Mouse (Mus musculus): Measurements from ENCODE around the gene Mif4gd. TPM values are rescaled to one million over a fixed set of nuclear protein-coding genes. Genes with fewer than 3 reads are reported as not detected.

Mif4gd gene
- polyA plus RNA-seq, 1 experiment from 2014 or later, result 39.9 TPM

DNA sequence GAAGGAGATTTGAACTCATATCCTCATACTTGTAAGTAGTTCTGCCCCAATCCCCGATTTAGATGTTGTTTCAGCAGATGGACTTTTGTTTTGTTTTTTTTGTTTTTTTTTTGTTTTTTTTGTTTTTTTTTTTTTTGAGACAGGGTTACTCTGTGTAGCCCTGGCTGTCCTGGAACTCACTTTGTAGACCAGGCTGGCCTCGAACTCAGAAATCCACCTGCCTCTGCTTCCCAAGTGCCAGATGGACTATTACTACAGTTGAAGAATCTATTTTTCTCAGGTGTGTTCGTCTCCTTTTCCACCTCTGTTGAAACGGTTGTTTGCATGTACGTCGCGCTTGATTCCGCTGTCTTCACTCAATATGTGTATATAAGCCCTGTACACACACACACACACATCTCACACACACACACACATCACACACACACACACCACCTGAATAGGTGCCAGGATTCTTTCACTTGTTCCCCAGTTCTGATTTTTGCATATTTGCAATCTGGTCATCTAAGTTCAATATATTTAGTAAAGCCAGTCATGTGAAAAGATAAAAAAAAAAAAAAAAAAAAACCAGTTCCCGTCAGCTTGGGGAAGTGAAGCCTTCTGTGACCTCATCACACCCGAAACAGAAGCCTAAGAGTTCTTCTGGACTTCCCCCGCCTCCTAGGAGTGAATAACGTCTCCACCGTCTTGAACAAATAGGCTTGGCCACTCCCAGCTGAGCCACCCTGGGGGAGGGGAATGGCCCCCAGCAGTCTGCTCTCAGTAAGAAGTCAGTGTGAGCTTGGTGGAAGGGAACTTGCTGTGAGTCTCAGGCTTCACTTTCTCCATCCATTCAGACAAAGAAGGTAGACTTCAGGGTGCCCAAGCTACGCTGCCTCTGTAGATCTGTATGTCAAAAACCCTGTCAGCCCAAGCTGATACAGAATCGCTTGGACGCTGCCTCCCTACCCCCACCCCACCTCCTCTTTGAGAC, 18.0 kb upstream of the Mif4gd start:
- Histone ChIP-seq H3K36me3 (replicated peaks; ENCODE audit: insufficient read depth, low read length) (no peaks in the 10 kb centered on the region), H3K4me2 (ENCODE audit: low read depth, low read length) (peak overlapping the region; percentile 55), H3K4me3 (ENCODE audit: low read depth, low read length) (0 out of 2 replicates have a peak overlapping the region, but pooled peaks have one; percentile 17), H3K9me3 (ENCODE audit: low read length) (no peaks in the 10 kb centered on the region), H3K27me3 (ENCODE audit: insufficient read depth, low read length) (no peaks in the 10 kb centered on the region), H3K27ac (ENCODE audit: low read depth) (peak overlapping the region; percentile 70), H3K4me1 (ENCODE audit: insufficient read depth) (peaks cover 13% of the 10 kb centered on the region), H3K9ac (replicated peaks) (0 out of 2 replicates have a peak overlapping the region, but pooled peaks have one; percentile 11)
- ATAC-seq (no peak), DNase-seq (peak; percentile 63)
- no peak for TF ChIP-seq CTCF (IDR thresholded peaks at IDR 0.05; ENCODE audit: low read depth)
- no peak for TF ChIP-seq EP300 (IDR thresholded peaks at IDR 0.05; ENCODE audit: low read depth)
- WGBS (ENCODE audit: insufficient replicate concordance), result 40% methylated on average over 16 of the region's 16 CpGs

DNA sequence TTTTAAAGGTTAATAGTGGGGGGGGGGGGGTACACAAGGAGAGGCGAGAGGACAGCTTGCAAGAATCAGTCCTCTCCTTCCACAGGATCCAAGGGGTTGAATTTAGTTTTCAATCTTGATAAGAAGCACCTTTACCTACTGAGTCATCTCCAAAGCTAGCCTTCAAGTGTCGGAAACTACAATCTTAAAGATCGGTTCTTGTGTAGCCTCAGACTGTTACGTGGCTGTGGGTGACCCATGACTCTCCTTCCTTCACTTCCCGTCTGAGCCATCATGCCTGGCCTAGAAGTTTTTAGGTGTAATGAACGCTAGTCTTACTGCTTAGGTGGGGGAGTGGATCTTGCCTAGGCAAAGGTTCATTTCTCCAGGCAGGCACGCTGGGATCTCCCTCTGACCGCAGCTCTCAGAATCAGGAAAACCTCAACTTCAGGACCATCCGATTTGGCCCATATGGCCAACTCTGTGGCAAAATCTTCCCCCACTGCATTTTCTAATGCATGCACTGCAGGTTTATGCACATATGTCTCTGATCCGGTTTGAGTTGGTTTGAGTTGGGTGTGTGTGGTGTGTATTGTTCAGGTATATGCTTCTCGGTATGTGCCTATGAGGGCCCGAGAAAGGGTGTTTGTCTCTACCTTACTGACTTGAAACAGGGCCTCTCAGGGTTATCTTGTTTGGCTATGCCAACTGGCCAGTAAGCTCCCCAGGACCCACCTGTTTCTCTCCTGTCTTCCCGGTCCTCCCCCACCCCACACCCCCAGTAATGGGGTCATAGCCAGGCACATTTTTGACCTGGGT, 17.2 kb upstream of the Mif4gd start:
- ATAC-seq, result no peak
- H3K27ac ChIP-seq (ENCODE audit: low read depth), result peak overlapping the region; percentile 11; the same call in 1 of the 2 replicates
- TF ChIP-seq CTCF (IDR thresholded peaks at IDR 0.05; ENCODE audit: low read depth) (no peak), EP300 (IDR thresholded peaks at IDR 0.05; ENCODE audit: low read depth) (no peak)

DNA sequence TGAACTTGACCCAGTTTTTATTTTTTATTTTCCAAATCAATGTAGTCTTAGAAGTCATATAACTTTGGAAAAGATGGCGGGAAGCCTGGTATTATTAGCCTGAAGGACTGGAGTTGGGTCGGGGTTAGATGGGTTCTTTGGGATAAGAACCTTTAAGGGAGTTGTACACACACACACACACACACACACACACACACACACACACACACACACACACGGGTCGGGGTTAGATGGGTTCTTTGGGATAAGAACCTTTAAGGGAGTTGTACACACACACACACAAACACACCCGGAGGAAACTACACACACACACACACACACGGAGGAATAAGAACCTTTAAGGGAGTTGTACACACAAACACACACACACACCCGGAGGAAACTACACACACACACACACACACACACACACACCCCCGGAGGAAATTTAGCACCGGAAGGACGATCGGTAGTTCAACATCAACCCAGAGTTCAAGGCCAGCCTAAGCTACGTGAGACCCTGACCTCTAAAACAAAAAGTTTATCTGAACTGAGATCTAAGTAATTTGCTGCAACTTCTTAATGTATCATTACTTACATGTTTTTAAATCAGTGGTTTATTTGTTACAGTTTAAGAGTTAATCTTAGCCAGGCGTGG, 15.8 kb upstream of the Mif4gd start:
- peaks cover 3% of the 10 kb centered on the region; the same call in 1 of the 2 replicates for H3K36me3 ChIP-seq (replicated peaks; ENCODE audit: insufficient read depth, low read length)
- H3K27ac ChIP-seq (ENCODE audit: low read depth), result peak overlapping the region; percentile 39; the same call in 1 of the 2 replicates
- ATAC-seq, result peak; percentile 6
- WGBS (ENCODE audit: insufficient replicate concordance), result 43% methylated on average over 12 of the region's 13 CpGs
- peaks cover 13% of the 10 kb centered on the region for H3K4me1 ChIP-seq (ENCODE audit: insufficient read depth)
- H3K4me2 ChIP-seq (ENCODE audit: low read depth, low read length), result peak overlapping the region; percentile 95
- H3K9me3 ChIP-seq (ENCODE audit: low read length), result no peaks in the 10 kb centered on the region
- H3K27me3 ChIP-seq (ENCODE audit: insufficient read depth, low read length), result no peaks in the 10 kb centered on the region
- H3K9ac ChIP-seq (replicated peaks), result peak overlapping the region; percentile 46
- DNase-seq, result no peak
- H3K4me3 ChIP-seq (ENCODE audit: low read depth, low read length), result peak overlapping the region; percentile 84
- TF ChIP-seq CTCF (IDR thresholded peaks at IDR 0.05; ENCODE audit: low read depth) (no peak), EP300 (IDR thresholded peaks at IDR 0.05; ENCODE audit: low read depth) (no peak)

More for the DNA sequence above, 17.2 kb upstream of the Mif4gd start:
- WGBS (ENCODE audit: insufficient replicate concordance), result 78% methylated on average over 13 of the region's 13 CpGs
- Histone ChIP-seq H3K9me3 (ENCODE audit: low read length) (no peaks in the 10 kb centered on the region), H3K27me3 (ENCODE audit: insufficient read depth, low read length) (no peaks in the 10 kb centered on the region), H3K4me2 (ENCODE audit: low read depth, low read length) (no peak overlapping the region), H3K4me1 (ENCODE audit: insufficient read depth) (peaks cover 13% of the 10 kb centered on the region), H3K9ac (replicated peaks) (no peak overlapping the region), H3K4me3 (ENCODE audit: low read depth, low read length) (no peak overlapping the region), H3K36me3 (replicated peaks; ENCODE audit: insufficient read depth, low read length) (no peaks in the 10 kb centered on the region)
- DNase-seq, result no peak

DNA sequence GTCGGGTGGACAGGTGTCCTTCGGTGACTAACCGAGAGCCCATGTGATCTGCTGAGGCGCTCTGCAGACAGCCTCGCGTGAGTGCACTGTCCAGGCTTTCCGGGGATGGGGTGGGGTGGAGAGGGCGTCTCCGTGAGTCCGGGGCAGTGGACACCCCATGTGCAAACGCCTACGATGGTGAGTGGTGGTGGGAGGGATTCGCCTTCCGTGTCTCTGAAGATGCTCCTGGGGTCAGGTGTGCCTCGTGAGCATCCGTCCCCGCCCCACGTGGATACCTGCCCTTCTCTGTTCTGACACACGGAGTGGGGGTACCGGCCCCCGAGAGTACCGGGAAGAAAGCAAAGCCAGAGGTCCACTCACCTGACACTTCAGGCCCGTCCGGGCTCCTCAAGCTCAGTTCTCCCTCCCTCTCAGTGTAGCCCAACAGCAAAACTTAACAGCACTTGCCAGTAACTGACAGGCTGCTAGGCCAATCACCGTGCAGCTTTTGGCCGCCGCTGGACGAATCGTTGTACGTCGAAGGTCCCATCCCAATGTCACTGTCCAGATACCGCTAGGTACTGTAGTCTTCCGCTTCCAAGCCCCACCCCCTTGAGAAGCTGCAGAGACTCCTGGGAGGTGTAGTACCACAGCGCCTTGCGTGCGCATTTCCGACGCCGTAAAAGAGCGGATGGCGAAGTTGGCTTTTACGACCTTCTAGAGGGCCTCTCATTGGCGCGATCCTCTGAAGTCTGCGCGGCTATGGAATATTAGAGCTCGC, 15.1 kb upstream of the Mif4gd start, which contains the start of gene Slc25a19:
TSS of gene Slc25a19 (minus strand) at position 591 of the 760 bp plus-strand sequence.
- TF ChIP-seq EP300 (IDR thresholded peaks at IDR 0.05; ENCODE audit: low read depth) (no peak), CTCF (IDR thresholded peaks at IDR 0.05; ENCODE audit: low read depth) (no peak)
- Histone ChIP-seq H3K27me3 (ENCODE audit: insufficient read depth, low read length) (no peaks in the 10 kb centered on the region), H3K27ac (ENCODE audit: low read depth) (peak within 1 kb of the TSS; percentile 73), H3K4me2 (ENCODE audit: low read depth, low read length) (peak within 1 kb of the TSS; percentile 95), H3K9me3 (ENCODE audit: low read length) (no peaks in the 10 kb centered on the region), H3K4me3 (ENCODE audit: low read depth, low read length) (peak within 1 kb of the TSS; percentile 84), H3K36me3 (replicated peaks; ENCODE audit: insufficient read depth, low read length) (peaks cover 9% of the 10 kb centered on the region), H3K4me1 (ENCODE audit: insufficient read depth) (peaks cover 13% of the 10 kb centered on the region), H3K9ac (replicated peaks) (peak within 1 kb of the TSS; percentile 79)
- peak; percentile 98 for DNase-seq
- WGBS (ENCODE audit: insufficient replicate concordance), result under 1% methylated on average over 47 of the region's 47 CpGs
- ATAC-seq, result peak; percentile 99
